ENCODE assay signal across 23 mouse cellular contexts in the genomic region with DNA sequence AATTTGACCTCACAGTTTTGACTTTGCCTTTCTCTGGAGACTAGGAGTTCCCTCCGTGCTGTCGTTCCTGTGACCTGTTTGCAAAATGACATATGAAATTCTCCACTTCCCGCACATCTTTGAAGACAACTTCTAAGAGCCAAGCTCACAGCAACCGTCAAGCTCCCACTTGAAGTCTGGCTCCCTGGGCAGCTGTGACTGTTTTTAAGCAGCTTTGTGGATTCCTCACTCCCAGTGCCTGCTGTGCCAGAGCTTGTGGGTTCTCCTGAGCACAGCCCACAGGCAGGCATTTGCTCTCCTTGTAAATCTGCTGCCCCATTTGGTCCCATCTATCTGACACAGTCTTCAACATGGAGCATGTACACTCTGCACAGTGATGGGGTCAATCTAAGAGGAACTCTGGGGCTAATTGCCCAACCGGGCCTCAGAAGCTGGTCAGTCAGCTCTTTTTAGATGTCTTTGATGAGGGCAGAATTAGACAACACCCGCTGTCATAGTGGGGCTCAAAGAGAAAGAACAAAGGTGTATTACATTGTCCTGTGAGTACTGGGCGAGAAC.
DNase-seq lines count a peak whose midpoint lies in the region; ATAC-seq lines count a peak whose summit lies in the region.
"Had no signal": no experiment of that assay in that cellular context is flagged by ENCODE, and none has a peak within 500 bp of the region (broad histone marks: within the 10 kb centered on the region; RNA-seq: fewer than 3 reads in every experiment).

No protein-coding gene starts in this region.

- no peak overlapping the region for H3K4me2 ChIP-seq in midbrain, embryonic 15.5 days
- no peak overlapping the region for H3K4me2 ChIP-seq in midbrain, embryonic 11.5 days
- H3K4me2 ChIP-seq: embryonic facial prominence, embryonic 12.5 days; forebrain, embryonic 13.5 days; limb, embryonic 15.5 days; liver, embryonic 15.5 days had no signal

- H3K36me3 ChIP-seq in midbrain, embryonic 15.5 days (replicated peaks): no peaks in the 10 kb centered on the region
- H3K36me3 ChIP-seq in midbrain, embryonic 11.5 days (ENCODE audit: control insufficient read depth, insufficient read depth, low read length): no peaks in the 10 kb centered on the region
- H3K36me3 ChIP-seq in limb, embryonic 10.5 days: no peaks in the 10 kb centered on the region
- H3K36me3 ChIP-seq: embryonic facial prominence, embryonic 12.5 days; G1E; hindbrain, embryonic 10.5 days; limb, embryonic 15.5 days; liver, embryonic 15.5 days had no signal

- H3K27me3 ChIP-seq in midbrain, embryonic 15.5 days (replicated peaks): no peaks in the 10 kb centered on the region
- no peaks in the 10 kb centered on the region for H3K27me3 ChIP-seq in midbrain, embryonic 11.5 days (ENCODE audit: control insufficient read depth, insufficient read depth, low read length)
- H3K27me3 ChIP-seq in limb, embryonic 10.5 days (ENCODE audit: low read depth, poor library complexity, severe bottlenecking): no peaks in the 10 kb centered on the region
- H3K27me3 ChIP-seq: embryonic facial prominence, embryonic 12.5 days; forebrain, embryonic 13.5 days; limb, embryonic 15.5 days had no signal

- H3K27ac ChIP-seq in midbrain, embryonic 15.5 days: no peak overlapping the region
- H3K27ac ChIP-seq in midbrain, embryonic 11.5 days (ENCODE audit: low read depth, low read length): no peak overlapping the region
- H3K27ac ChIP-seq in limb, embryonic 10.5 days: no peak overlapping the region
- H3K27ac ChIP-seq: embryonic facial prominence, embryonic 12.5 days; forebrain, embryonic 13.5 days; hindbrain, embryonic 10.5 days; hindbrain, postnatal 0 days; limb, embryonic 15.5 days; liver, embryonic 15.5 days; macrophage had no signal

- ATAC-seq in midbrain, embryonic 15.5 days (replicated peaks): 0 out of 2 replicates have a peak, but pooled peaks have one; percentile 30
- ATAC-seq in midbrain, embryonic 11.5 days (ENCODE audit: low FRiP score): no peak
- ATAC-seq: activated CD4-positive, CD25-positive, alpha-beta regulatory T cell, adult 4 months; forebrain, embryonic 13.5 days; hindbrain, postnatal 0 days; intestine, postnatal 0 days; midbrain, embryonic 16.5 days had no signal

- no peaks in the 10 kb centered on the region for H3K9me3 ChIP-seq in midbrain, embryonic 15.5 days
- H3K9me3 ChIP-seq in midbrain, embryonic 11.5 days (ENCODE audit: control insufficient read depth, low read length): no peaks in the 10 kb centered on the region
- H3K9me3 ChIP-seq in limb, embryonic 10.5 days (replicated peaks): no peaks in the 10 kb centered on the region
- H3K9me3 ChIP-seq: embryonic facial prominence, embryonic 12.5 days; forebrain, embryonic 13.5 days; G1E; hindbrain, embryonic 10.5 days; limb, embryonic 15.5 days; liver, embryonic 15.5 days had no signal

- H3K4me1 ChIP-seq in midbrain, embryonic 15.5 days: no peaks in the 10 kb centered on the region
- H3K4me1 ChIP-seq in midbrain, embryonic 11.5 days (ENCODE audit: control insufficient read depth, insufficient read depth, low read length): no peaks in the 10 kb centered on the region
- H3K4me1 ChIP-seq in limb, embryonic 10.5 days: peaks cover 33% of the 10 kb centered on the region
- H3K4me1 ChIP-seq: embryonic facial prominence, embryonic 12.5 days; forebrain, embryonic 13.5 days; liver, embryonic 15.5 days had no signal

- H3K4me3 ChIP-seq in midbrain, embryonic 15.5 days: no peak overlapping the region
- no peak overlapping the region for H3K4me3 ChIP-seq in midbrain, embryonic 11.5 days (ENCODE audit: low read depth, low read length)
- H3K4me3 ChIP-seq in limb, embryonic 10.5 days: no peak overlapping the region
- H3K4me3 ChIP-seq: embryonic facial prominence, embryonic 12.5 days; erythroblast, embryonic 14.5 days; forebrain, embryonic 13.5 days; hindbrain, embryonic 10.5 days; limb, embryonic 15.5 days; liver, embryonic 15.5 days had no signal

- peak; percentile 15 for DNase-seq in layer of hippocampus, adult 11-12 months (ENCODE audit: low spot score)
- DNase-seq in layer of hippocampus, adult 8-10 months (ENCODE audit: low spot score in 2 of 2): no peak
- no peak for DNase-seq in midbrain, embryonic 11.5 days (ENCODE audit: low spot score, missing footprints)
- peak; percentile 8 for DNase-seq in retina, postnatal 7 days (ENCODE audit: low read depth, low spot score)
- DNase-seq in limb, embryonic 10.5 days (ENCODE audit: low spot score): no peak
- DNase-seq in ovary, adult 18-20 months (ENCODE audit: low spot score): no peak
- DNase-seq: adrenal gland, postnatal 10 days; cerebellum, adult 8-10 months; gastrocnemius, postnatal 36 days; thymus, postnatal 36 days had no signal

- WGBS in midbrain, embryonic 15.5 days: 65% methylated on average over 7 of the region's 7 CpGs
- 64% methylated on average over 7 of the region's 7 CpGs for WGBS in midbrain, embryonic 11.5 days
- 68% methylated on average over 7 of the region's 7 CpGs for WGBS in limb, embryonic 10.5 days

- H3K9ac ChIP-seq in midbrain, embryonic 15.5 days: no peak overlapping the region
- H3K9ac ChIP-seq in midbrain, embryonic 11.5 days (ENCODE audit: low read length): no peak overlapping the region
- H3K9ac ChIP-seq: embryonic facial prominence, embryonic 12.5 days; forebrain, embryonic 13.5 days; limb, embryonic 15.5 days; liver, embryonic 15.5 days had no signal

Comparison
In these comparisons a context has a peak if more than half of its experiments do, and no peak if none do; other contexts are left out.
1. DNase-seq: peak in layer of hippocampus, adult 11-12 months (single experiment) and retina, postnatal 7 days (single experiment); none in layer of hippocampus, adult 8-10 months (0 of 2), midbrain, embryonic 11.5 days (single experiment), limb, embryonic 10.5 days (single experiment) and ovary, adult 18-20 months (single experiment).